Mouse (Mus musculus): ENCODE results near the gene Efcab9. TPM values are rescaled to one million over a fixed set of nuclear protein-coding genes. Genes with fewer than 3 reads are reported as not detected.

Gene Efcab9
- total and polyA plus RNA-seq, 3 experiments: 0.25 to 1.5 TPM; not detected in 1

- TF ChIP-seq POLR2A (IDR thresholded peaks at IDR 0.05; ENCODE audit: low read depth, low read length): no peak
- TF ChIP-seq CHD2 (IDR thresholded peaks at IDR 0.05; ENCODE audit: low read length): no peak
Measured at GRCm38 (mm10) chr11:32542181-32542580, 10.3 kb upstream of the Efcab9 start (continued).

GRCm38 (mm10) chr11:32540463-32540862 is 8.6 kb upstream of the Efcab9 start:
- peaks cover 0 to 48% of the 10 kb centered on the region in 2 experiments for H3K36me3 ChIP-seq (replicated peaks in 1 of 2; ENCODE audit: control insufficient read depth in 1 of 2, insufficient read depth in 1 of 2, low read length in 1 of 2)
- H3K4me3 ChIP-seq (replicated peaks in 1 of 3; ENCODE audit: low read depth in 2 of 3, low read length in 2 of 3, poor library complexity in 1 of 3): no peak overlapping the region
- no peak for TF ChIP-seq POLR2AphosphoS2 (IDR thresholded peaks at IDR 0.05; ENCODE audit: low read depth, low read length)
- in situ Hi-C loops (cut with MboI; ENCODE audit: low pct_ligation_motif_present, low pct_unique_long_range_greater_than_20kb, low sequenced_read_pairs) (no loop called here), dilution Hi-C loops (cut with MboI; ENCODE audit: extremely low pct_ligation_motif_present, extremely low pct_unique_long_range_greater_than_20kb, low sequenced_read_pairs) (no loop called here)
- no peak for DNase-seq (ENCODE audit: extremely low read depth)
- no peaks in the 10 kb centered on the region for H3K79me2 ChIP-seq (replicated peaks; ENCODE audit: control insufficient read depth, extremely low read depth, insufficient read depth, poor library complexity, severe bottlenecking)
- H3K27me3 ChIP-seq (replicated peaks): no peaks in the 10 kb centered on the region
- no peak overlapping the region for H3K9ac ChIP-seq (ENCODE audit: insufficient read depth, low read depth)
- H3K4me1 ChIP-seq (ENCODE audit: control insufficient read depth in 1 of 2, insufficient read depth in 2 of 2): peaks cover 39 to 100% of the 10 kb centered on the region in 2 experiments
- no peak overlapping the region for H3K4me2 ChIP-seq (ENCODE audit: insufficient read depth, low read depth, poor library complexity, severe bottlenecking)
- no peak overlapping the region for H3K27ac ChIP-seq (ENCODE audit: insufficient read depth, low read depth)
- no peaks in the 10 kb centered on the region for H3K9me3 ChIP-seq (replicated peaks; ENCODE audit: low read length)

GRCm38 (mm10) chr11:32539717-32540116 is 7.8 kb upstream of the Efcab9 start:
- H3K27ac ChIP-seq (ENCODE audit: insufficient read depth, low read depth): no peak overlapping the region
- H3K4me3 ChIP-seq (replicated peaks in 1 of 3; ENCODE audit: low read depth in 2 of 3, low read length in 2 of 3, poor library complexity in 1 of 3): no peak overlapping the region
- H3K36me3 ChIP-seq (replicated peaks in 1 of 2; ENCODE audit: control insufficient read depth in 1 of 2, insufficient read depth in 1 of 2, low read length in 1 of 2): peaks cover 0 to 43% of the 10 kb centered on the region in 2 experiments
- peaks cover 39 to 100% of the 10 kb centered on the region in 2 experiments for H3K4me1 ChIP-seq (ENCODE audit: control insufficient read depth in 1 of 2, insufficient read depth in 2 of 2)
- no peaks in the 10 kb centered on the region for H3K79me2 ChIP-seq (replicated peaks; ENCODE audit: control insufficient read depth, extremely low read depth, insufficient read depth, poor library complexity, severe bottlenecking)
- H3K9ac ChIP-seq (ENCODE audit: insufficient read depth, low read depth): no peak overlapping the region
- in situ Hi-C loops (cut with MboI; ENCODE audit: low pct_ligation_motif_present, low pct_unique_long_range_greater_than_20kb, low sequenced_read_pairs): loop anchor here (5.0 to 10.0 kb wide), 2 partner anchors 53 to 165 kb away; no protein-coding TSS in a partner anchor
- H3K9me3 ChIP-seq (replicated peaks; ENCODE audit: low read length): no peaks in the 10 kb centered on the region
- no peaks in the 10 kb centered on the region for H3K27me3 ChIP-seq (replicated peaks)
- no peak for DNase-seq (ENCODE audit: extremely low read depth)
- no peak for TF ChIP-seq HCFC1 (IDR thresholded peaks at IDR 0.05; ENCODE audit: low read depth, low read length)
- TF ChIP-seq TCF12 (IDR thresholded peaks at IDR 0.05; ENCODE audit: low read depth, low read length): no peak
- TF ChIP-seq ZNF384 (IDR thresholded peaks at IDR 0.05; ENCODE audit: low read depth, low read length): no peak
- TF ChIP-seq CTCF (conservative IDR thresholded peaks at IDR 0.05 in 1 of 2, IDR thresholded peaks at IDR 0.05 in 1 of 2; ENCODE audit: low read depth in 2 of 2, low read length in 2 of 2): no peak
- TF ChIP-seq ZC3H11A (IDR thresholded peaks at IDR 0.05; ENCODE audit: low read depth, low read length): no peak
- no peak for TF ChIP-seq RCOR1 (conservative IDR thresholded peaks at IDR 0.05; ENCODE audit: low read depth, low read length)
- no peak for TF ChIP-seq RAD21 (IDR thresholded peaks at IDR 0.05; ENCODE audit: low read depth, low read length)
- no peak for TF ChIP-seq ELF1 (IDR thresholded peaks at IDR 0.05; ENCODE audit: low read depth, low read length)
- no peak for TF ChIP-seq BHLHE40 (IDR thresholded peaks at IDR 0.05; ENCODE audit: low read depth, low read length)
- no peak for TF ChIP-seq UBTF (IDR thresholded peaks at IDR 0.05; ENCODE audit: low read depth, low read length)
- TF ChIP-seq TBP (conservative IDR thresholded peaks at IDR 0.05; ENCODE audit: low read depth, low read length): no peak
- TF ChIP-seq MXI1 (IDR thresholded peaks at IDR 0.05; ENCODE audit: low read depth, low read length): no peak
- TF ChIP-seq CHD1 (IDR thresholded peaks at IDR 0.05; ENCODE audit: low read depth, low read length): no peak
- no peak for TF ChIP-seq JUN (IDR thresholded peaks at IDR 0.05; ENCODE audit: insufficient read depth, low read depth, low read length)
- TF ChIP-seq EP300 (IDR thresholded peaks at IDR 0.05; ENCODE audit: low read length): no peak
- TF ChIP-seq ETS1 (conservative IDR thresholded peaks at IDR 0.05; ENCODE audit: low read depth, low read length): no peak
- dilution Hi-C loops (cut with MboI; ENCODE audit: extremely low pct_ligation_motif_present, extremely low pct_unique_long_range_greater_than_20kb, low sequenced_read_pairs): no loop called here
- no peak overlapping the region for H3K4me2 ChIP-seq (ENCODE audit: insufficient read depth, low read depth, poor library complexity, severe bottlenecking)
